Mouse (Mus musculus): ENCODE results near the gene Kctd12b.
A peak's percentile ranks its signal among the peaks of the same experiment; 100 is the strongest.
"Not testable (repeated sequence)": the region's sequence is repeated elsewhere in the genome, so short reads cannot be mapped to it uniquely, and the experiment has no call there.

Kctd12b gene

GRCm38 (mm10) chrX:153695782-153696395, at the start of gene Kctd12b:
Gene Kctd12b (minus strand): TSS chrX:153696391.
- DNase-seq (ENCODE audit: low read depth in 1 of 2, low spot score in 2 of 2) = no peak

GRCm38 (mm10) chrX:153742493-153742892, 46.3 kb upstream of the Kctd12b start:
- no peak for DNase-seq (ENCODE audit: low read depth in 1 of 2, low spot score in 2 of 2)

- DNase-seq (ENCODE audit: low read depth in 1 of 2, low spot score in 2 of 2) = no peak
Observed at GRCm38 (mm10) chrX:153735697-153736096, 39.5 kb upstream of the Kctd12b start.

GRCm38 (mm10) chrX:153724400-153724799, 28.2 kb upstream of the Kctd12b start:
- no peak for DNase-seq (ENCODE audit: low read depth in 1 of 2, low spot score in 2 of 2)

GRCm38 (mm10) chrX:153723110-153723916, 27.1 kb upstream of the Kctd12b start, which contains the start of gene Nbdy:
Gene Nbdy (plus strand): TSS chrX:153723590.
- peak; percentile 3 to 35 for DNase-seq (ENCODE audit: low read depth in 1 of 2, low spot score in 2 of 2)

GRCm38 (mm10) chrX:153719602-153720001, 23.4 kb upstream of the Kctd12b start:
- DNase-seq (ENCODE audit: low read depth in 1 of 2, low spot score in 2 of 2) = no peak

- no peak for DNase-seq (ENCODE audit: low read depth in 1 of 2, low spot score in 2 of 2)
Observed at GRCm38 (mm10) chrX:153716716-153717115, 20.5 kb upstream of the Kctd12b start.

- DNase-seq (ENCODE audit: low read depth in 1 of 2, low spot score in 2 of 2) = no peak
Observed at GRCm38 (mm10) chrX:153707735-153708134, 11.5 kb upstream of the Kctd12b start.

- no peak for DNase-seq (ENCODE audit: low read depth in 1 of 2, low spot score in 2 of 2)
Observed at GRCm38 (mm10) chrX:153700463-153700862, 4.3 kb upstream of the Kctd12b start.

GRCm38 (mm10) chrX:153668233-153668632, 28.0 kb downstream of the Kctd12b start:
- not testable (repeated sequence) for DNase-seq (ENCODE audit: low read depth in 1 of 2, low spot score in 2 of 2)

GRCm38 (mm10) chrX:153664903-153665302, 31.3 kb downstream of the Kctd12b start:
- no peak for DNase-seq (ENCODE audit: low read depth in 1 of 2, low spot score in 2 of 2)

GRCm38 (mm10) chrX:153656949-153657348, 39.2 kb downstream of the Kctd12b start:
- no peak for DNase-seq (ENCODE audit: low read depth in 1 of 2, low spot score in 2 of 2)

- no peak for DNase-seq (ENCODE audit: low read depth in 1 of 2, low spot score in 2 of 2)
Observed at GRCm38 (mm10) chrX:153640615-153641014, 55.6 kb downstream of the Kctd12b start.

- peak in 1 of 2 experiments; percentile 0 for DNase-seq (ENCODE audit: low read depth in 1 of 2, low spot score in 2 of 2)
Observed at GRCm38 (mm10) chrX:153636247-153636646, 59.9 kb downstream of the Kctd12b start.
